Comparison of ENCODE assay signal across 8 mouse cellular contexts in the genomic region with DNA sequence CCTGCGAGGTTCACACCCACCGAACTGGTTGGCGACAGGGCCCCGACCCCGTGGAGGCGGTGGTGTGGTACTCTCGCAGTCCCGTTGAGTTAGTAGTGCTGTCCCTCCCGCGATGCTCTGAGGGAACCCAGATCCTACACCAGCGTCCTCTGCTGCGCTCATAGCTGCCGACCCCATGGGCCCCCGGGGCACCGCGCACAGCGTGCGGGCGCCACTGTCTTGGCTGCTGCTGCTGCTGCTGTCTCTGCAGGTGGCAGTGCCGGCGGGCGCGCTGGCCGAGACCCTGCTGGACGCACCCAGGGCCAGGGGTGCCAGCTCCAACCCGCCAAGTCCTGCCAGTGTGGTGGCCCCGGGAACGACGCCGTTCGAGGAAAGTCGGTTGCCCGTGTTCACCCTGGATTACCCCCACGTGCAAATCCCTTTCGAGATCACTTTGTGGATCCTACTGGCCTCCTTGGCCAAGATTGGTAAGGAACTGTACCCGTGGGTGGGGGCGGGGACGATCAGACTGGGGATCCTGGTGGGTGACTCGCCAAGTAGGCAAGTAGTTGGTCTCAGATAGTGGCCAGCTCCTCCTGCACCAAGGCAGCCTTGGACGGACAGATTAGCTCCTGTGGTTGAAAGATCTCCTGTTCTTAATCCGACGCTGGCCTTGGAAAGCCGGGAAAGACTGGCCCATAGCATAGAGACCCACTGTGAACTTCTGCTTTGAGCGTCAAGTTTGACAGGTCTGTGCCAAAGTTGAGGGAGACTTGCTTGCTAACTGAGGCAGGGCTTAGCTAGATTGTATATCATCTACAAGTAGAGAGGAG. TPM values are rescaled to one million over a fixed set of nuclear protein-coding genes. Genes with fewer than 3 reads are reported as not detected.
DNase-seq lines count a peak whose midpoint lies in the region; ATAC-seq and TF ChIP-seq lines count a peak whose summit lies in the region.

No protein-coding gene starts in this region.

- H3K27ac ChIP-seq in brown adipose tissue, adult 24 weeks (replicated peaks; ENCODE audit: low read depth, low read length), result no peak overlapping the region

- 3% methylated on average over 44 of the region's 44 CpGs for WGBS in lung, adult 2 months

- no peak for TF ChIP-seq POLR2A in lung, adult 2 months (IDR thresholded peaks at IDR 0.05; ENCODE audit: borderline replicate concordance, extremely low read depth, low read depth, low read length)

- 0 out of 2 replicates have a peak, but pooled peaks cover 2% of the 10 kb centered on the region for H3K4me1 ChIP-seq in lung, adult 2 months (ENCODE audit: control insufficient read depth, insufficient read depth, low read length)
- 0 out of 2 replicates have a peak, but pooled peaks cover 2% of the 10 kb centered on the region for H3K4me1 ChIP-seq in brown adipose tissue, adult 24 weeks (ENCODE audit: control insufficient read depth, insufficient read depth, insufficient read length, low read length)

- TF ChIP-seq CTCF in lung, adult 2 months (IDR thresholded peaks at IDR 0.05; ENCODE audit: insufficient read depth, low read length), result no peak

- intact Hi-C loops in gastrocnemius, postnatal 14 days (cut with DNase I; ENCODE audit: low total_unique reads), result no loop called here

- DNase-seq in lung, adult 2 months, result peak; percentile 16
- DNase-seq in lung, postnatal 25 days (ENCODE audit: low spot score), result no peak
- peak; percentile 39 for DNase-seq in gastrocnemius, postnatal 14 days
- DNase-seq in kidney, postnatal 14 days, result peak; percentile 34
- no peak for DNase-seq in layer of hippocampus, adult 18-20 months (ENCODE audit: low spot score in 2 of 2)
- DNase-seq in urinary bladder, postnatal 10 days (ENCODE audit: low spot score), result no peak

- peak overlapping the region; percentile 56 for H3K4me3 ChIP-seq in lung, adult 2 months (replicated peaks; ENCODE audit: extremely low read depth, low read depth, low read length)
- H3K4me3 ChIP-seq in brown adipose tissue, adult 24 weeks (ENCODE audit: insufficient read depth, low read depth, low read length), result peak overlapping the region; percentile 47

- 0 out of 2 replicates have a peak, but pooled peaks have one; percentile 14 for ATAC-seq in monocyte, adult 5-6 weeks (replicated peaks; ENCODE audit: insufficient number of reproducible peaks, low FRiP score, low TSS enrichment, poor library complexity, severe bottlenecking)

RNA-seq across cellular contexts. Expression of gene Slc9a2, which starts 1.5 kb away (rescaled TPM):
- 2.3 and 3.2 TPM in 2 replicates for polyA plus RNA-seq in lung, adult 2 months (2012; rRNA removed)
- 0.28 and 0.46 TPM in 2 replicates for polyA plus RNA-seq in brown adipose tissue, adult 24 weeks (2012; ENCODE audit: insufficient read depth, insufficient read length, missing spikeins)
- total RNA-seq in gastrocnemius, postnatal 14 days (2021), result 10 to 100 TPM; 19.5 to 20.8 TPM
- total RNA-seq in monocyte, adult 5-6 weeks (2017), result 0.87 to 1.1 TPM (median 0.96 TPM) in 3 replicates
- 10 to 100 TPM; 21.0 to 23.9 TPM for total RNA-seq in layer of hippocampus, adult 18-20 months (2021)

Comparison
In these comparisons a context has a peak if more than half of its experiments do, and no peak if none do; other contexts are left out.
1. DNase-seq: peak in lung, adult 2 months (single experiment), gastrocnemius, postnatal 14 days (single experiment) and kidney, postnatal 14 days (single experiment); none in lung, postnatal 25 days (single experiment), layer of hippocampus, adult 18-20 months (0 of 2) and urinary bladder, postnatal 10 days (single experiment).